Mouse (Mus musculus) lung, postnatal 4 days (tissue): Measurements from ENCODE around the gene Tmco4.

Source experiments
- DNase-seq, 2 experiments: peaks; one replicate each; pipeline ENCODE4 v3.0.0; 2021

The Tmco4 gene

DNA sequence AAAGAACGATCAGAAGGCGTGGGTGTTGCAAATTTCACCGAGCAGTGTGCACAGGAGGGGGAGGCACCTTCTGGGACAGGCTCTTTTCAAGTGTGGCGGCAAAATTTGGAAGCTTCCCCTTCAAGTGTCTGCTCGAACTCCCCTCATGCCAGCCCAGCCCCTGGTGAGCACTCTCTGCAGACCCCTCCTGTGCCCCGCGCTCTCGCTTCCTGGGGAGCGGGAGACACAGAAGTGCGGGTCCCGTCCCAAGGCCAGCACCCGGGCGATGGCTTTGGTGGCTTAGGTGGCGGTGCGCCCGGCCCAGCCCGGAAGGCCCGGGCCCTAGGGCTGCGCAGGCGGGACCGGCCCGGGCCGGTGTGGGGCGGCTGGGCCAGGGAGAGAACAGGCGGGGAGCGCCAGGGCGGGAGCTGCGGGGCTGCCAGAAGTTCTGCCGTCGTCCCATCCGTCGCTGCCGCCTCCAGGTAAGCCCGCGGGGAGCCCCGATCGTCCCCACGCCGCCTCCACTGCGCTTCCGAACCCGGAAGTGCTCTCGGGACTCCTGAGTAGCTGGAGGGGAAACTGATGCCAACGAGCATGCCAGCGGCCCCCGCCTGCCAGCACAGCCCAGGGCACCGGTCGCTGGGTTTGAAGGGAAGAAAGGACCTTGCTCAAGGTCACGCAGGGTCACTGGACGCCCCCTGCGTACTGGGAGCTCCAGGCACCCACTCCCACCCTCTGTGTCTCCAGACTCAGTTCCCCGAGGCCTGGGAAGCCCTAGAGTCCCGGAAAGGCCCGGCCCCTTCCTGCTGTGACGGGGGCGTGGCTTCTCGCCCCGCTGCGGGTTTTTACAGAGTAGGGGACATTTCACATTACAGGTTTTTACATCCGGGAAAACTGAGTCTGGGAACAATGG, at the start of gene Tmco4:
Gene Tmco4 (plus strand): TSS at position 62 of the 892 bp plus-strand sequence.
- DNase-seq: peak; percentile 80 to 81

DNA sequence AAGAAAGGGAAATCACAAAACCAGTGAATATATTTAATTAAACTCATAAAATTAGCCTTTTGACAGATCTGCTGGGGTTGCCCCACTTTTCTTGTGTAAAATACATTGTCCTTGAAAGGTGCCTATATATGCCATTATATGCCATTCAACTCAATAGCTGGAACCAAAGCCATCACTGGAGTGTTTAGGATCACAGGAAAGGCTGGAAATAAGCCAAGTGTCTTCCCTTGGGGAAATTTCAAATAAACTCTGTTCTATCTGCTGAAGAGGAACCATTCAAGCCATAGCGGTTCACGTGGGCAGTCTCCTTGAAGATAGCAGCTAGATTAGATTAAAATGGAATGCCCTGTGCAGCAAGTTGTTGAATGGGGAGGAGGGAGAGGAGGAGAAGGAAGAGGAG, 47.1 kb upstream of the Tmco4 start:
- no peak for DNase-seq

DNA sequence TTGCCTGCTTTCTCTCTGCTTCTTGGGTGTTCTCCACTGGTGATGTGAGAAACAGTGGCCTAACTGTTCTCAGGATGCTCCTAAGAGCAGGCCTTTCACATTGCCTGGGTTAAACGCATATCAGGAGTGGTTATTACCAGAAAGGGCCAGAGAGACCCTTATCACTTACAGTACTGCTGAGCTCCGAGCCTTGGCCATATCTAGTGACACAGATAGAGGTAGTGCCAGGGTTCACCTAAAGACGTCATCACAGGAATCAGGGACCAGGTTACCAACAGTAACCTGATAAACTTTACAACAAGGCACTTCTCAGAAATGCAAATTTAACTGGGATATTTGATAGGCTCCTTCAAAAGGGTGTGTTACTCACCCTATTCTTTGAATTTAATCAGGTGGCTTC, 38.8 kb upstream of the Tmco4 start:
- no peak for DNase-seq

DNA sequence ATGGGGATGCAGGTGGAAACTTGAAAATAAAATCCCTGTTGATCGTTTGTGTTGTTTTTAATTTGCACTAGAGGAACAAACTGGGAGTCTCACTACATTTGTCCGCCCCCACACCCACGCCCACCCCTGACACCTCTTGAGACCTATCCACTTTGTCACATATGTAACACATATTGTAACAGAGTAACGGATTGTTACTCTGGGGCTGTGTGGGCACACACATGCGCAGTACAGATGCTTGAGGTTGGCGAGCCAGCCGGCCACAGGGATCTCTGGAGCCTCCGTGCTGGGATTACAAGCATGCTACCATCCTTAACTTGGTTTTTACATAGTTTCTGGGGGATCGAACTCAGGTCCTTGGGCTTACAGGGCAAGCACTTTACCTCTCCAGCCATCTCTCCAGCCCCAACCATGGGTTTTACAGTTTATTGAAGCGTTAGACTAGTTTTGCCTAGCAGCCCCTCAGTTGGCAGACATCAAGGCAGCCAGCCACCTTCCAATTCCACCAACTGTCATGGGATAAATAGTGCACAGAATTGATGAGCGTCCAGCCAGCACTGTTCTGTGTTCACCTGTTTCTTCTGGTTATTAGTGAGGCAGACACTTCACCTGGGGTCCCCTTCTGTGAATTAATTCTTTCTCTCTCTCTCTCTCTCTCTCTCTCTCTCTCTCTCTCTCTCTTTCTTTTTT, 38.1 kb upstream of the Tmco4 start:
- no peak for DNase-seq

DNA sequence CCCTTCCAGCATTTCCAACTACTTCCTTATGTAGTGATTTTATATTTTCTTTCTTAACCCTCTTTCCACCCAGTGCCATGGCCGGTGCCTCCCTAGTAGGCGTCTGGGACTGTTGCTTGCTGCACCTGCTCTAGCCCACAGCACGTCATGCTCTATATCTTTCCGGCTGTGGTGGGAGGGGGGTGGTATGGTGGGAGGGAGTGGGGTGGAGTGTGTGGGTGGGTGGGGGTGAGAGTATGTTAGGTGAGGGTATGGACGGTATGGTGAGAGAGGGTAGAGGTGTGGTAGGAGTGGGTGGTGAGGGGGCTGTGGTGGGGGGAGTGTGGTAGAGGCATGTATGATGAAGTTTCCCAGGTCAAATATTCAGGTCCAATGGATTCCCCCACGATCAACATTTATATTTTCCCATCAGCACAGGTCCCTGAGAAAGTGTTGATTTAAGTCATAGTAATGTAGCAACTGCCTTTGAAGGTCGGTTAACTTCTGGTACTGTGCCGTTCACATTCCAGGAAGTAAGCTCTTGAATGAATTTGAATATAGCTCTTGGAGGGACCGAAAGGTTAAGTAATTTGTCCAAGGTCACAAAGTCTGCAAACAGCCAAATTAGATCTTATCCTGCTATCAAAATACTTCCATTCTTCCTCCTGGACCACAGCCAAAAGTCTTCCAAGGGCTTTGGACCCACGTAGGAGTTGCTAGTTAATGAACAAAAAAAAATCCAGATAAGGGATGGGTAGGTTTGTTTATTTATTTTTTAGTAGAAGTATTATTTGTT, 34.0 kb upstream of the Tmco4 start:
- peak in 1 of 2 experiments; percentile 36 for DNase-seq

DNA sequence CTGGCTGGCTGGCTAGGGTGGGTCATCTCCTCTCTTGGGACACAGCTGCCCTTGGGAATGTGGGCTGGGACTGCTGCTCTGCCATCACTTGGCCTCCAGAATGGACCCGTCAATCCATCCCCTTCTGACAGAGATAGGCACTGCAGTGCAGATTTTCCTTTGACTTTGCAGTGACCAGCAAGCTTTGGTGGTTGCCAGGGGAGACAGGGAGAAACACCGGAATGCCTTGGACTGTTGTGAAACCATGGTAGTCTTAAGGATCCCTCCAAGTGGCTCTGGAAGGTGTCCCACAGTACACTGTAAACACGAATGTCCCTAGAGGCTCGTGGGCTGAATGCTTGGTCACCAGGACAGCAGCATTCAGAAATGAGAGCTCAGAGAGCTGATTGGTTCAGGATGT, 33.2 kb upstream of the Tmco4 start:
- peak; percentile 66 to 76 for DNase-seq

DNA sequence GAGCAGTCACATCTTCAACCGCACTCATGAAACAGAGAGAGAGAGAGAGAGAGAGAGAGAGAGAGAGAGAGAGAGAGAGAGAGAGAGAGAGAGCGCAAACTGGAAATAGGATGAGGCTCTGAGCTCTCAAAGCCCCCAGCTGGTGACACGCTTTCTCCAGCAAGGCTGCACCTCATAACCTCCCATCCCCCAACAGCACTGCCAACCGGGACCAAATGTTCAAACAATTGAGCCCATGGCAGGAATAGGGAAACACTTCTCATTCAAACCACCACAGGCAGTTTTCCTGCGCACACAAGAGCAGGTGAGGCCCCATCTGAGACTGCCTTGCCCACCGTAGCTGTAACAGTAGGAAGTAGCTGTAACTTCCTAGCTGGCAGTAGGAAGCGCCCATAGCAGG, 31.3 kb upstream of the Tmco4 start:
- no peak for DNase-seq

DNA sequence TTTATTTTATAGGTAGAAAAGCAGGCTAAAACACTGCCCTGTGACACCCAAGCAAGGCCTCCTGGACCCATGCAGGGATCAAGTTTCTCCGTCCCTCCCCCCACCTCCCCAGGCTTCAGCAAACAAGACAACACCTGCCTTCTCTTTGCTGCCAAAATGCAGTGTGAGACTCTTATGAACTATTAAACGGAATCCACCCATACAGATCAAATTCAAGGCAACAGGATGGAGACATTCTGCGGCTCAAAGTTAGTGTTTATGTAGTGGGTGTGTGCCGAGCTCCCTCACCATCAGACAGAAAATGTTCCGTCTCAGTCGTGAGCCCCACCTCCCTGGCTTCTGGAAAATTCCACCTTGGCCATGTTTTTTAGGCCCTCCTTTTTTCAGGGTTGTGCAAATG, 30.7 kb upstream of the Tmco4 start:
- peak; percentile 20 to 48 for DNase-seq

DNA sequence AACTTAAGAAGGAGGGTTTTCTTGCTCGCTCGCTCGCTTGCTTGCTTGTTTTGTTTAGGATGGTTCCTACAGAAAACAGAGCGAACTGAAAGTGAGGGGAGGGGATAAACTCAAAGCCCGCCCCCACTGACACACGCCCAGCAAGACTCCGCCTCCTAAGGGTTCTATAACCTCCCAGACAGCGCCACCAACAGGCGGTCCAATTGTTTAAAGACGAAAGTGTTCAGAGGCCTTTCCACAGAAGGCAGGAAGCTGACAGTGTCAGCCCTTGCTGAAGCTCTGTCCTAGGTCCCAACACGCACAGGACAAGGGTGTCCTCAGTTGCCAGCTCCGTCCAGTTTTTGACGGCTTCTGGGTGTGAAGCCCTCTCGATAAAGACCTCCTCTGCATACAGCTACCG, 29.0 kb upstream of the Tmco4 start:
- DNase-seq: peak; percentile 86 to 92

DNA sequence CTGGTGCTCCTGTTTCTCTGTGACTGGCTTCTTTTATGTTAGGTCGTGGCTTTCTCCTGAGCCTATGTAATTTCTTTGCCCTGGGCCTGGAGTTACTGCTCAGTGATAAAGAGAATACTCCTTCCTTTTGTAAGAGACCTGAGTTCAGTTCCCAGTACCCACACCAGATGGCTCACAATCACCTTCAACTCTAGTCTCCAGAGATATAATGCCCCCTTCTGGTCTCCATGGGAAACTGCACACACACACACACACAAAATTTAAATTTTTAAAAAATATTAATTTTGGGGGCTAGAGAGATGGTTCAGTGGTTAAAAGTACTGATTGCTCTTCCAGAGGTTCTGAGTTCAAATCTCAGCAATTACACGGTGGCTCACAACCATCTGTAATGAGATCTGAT, 24.4 kb upstream of the Tmco4 start:
- DNase-seq: no peak

DNA sequence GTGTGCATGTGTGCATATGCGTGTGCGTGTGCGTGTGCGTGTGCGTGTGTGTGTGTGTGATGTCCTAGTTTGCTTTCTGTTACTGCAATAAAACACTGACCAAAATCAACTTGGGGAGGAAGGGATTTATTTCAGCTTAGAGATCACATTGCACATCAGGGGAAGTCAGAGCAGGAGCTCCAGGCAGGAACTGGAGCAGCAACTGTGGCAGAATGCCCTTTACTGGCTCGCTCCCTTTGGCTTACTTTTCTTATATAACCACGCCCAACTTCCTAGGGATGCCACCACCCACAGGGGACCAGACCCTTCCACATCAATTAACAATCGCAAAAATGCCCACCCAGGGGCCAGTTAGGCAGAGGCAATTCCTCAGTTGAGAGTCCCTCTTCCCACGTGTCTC, 14.1 kb upstream of the Tmco4 start:
- no peak for DNase-seq

DNA sequence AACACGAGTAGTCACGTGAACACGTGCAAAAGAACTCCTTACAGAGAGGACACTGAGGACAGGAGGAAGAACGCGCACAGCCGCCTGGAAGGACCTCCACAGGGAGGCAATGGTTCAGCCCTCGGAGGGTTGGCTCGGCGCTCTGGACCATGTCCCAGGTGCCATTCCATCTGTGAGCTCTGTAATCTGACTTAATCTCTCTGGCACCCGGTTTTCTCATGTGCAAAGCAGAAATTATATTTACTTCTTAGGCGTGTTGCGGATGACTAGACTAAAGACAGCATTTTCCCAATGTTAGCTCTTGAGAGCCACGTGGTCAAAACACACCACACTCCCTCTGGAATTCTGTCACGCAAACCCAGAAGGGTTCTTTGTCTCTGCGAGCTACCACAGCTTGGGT, 13.6 kb upstream of the Tmco4 start:
- DNase-seq: no peak

DNA sequence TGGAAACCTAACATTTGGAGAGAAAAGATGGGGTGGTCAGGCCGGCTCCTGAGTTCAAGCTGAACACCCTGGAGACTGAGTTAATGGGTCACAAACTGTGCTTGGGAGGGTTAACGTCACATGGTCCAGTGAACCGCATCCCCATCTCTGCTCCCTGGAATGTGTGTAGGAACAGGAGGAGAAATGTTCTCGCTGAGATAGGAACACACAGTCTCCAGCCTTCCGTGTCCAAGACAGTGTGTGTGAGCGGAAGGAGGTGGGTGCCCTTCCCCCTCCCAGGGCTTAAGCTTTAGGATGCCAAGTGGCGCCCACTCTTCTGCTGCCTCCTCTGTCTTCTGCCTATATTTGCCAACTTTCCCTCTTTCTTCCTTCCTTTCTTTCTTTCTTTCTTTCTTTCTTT, 12.8 kb upstream of the Tmco4 start:
- no peak for DNase-seq

DNA sequence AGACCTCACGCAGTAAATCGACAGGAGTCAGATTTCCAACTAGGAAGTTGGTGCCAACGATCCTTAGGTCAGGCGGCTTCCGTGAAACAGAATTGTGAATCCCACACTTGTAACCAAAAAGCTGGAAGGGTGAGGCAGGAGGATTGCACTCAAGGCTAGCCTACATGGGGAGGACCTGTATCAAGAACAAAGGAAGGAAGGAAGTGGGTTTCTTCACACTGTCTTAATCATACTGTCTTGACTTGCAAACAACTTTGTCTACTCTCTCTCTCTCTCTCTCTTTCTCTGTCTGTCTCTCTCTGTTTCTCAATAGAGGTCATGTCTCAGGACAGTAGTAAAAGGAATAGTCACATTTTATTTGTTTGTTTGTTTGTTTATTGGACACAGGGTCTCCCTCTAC, 10.0 kb upstream of the Tmco4 start:
- no peak for DNase-seq

DNA sequence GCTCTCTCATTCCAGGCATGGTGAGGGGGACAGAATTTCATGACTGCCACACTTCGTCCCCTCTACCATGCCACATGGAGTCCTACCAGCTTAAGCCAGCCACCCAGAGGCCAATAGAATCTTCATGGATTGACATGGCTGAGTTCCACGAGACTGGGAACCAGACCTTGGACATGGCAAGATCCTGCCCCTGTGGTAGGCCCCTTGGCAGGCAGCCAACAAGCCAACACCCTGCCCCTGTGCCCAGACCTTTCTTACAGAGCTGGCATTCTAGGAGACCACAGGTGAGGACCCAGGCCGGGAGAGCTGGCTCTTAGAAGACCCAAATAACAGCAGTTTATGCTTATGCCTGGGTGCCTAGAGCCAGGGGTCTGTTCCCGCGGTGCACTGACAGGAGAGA, 6.8 kb upstream of the Tmco4 start:
- peak in 1 of 2 experiments; percentile 39 for DNase-seq

DNA sequence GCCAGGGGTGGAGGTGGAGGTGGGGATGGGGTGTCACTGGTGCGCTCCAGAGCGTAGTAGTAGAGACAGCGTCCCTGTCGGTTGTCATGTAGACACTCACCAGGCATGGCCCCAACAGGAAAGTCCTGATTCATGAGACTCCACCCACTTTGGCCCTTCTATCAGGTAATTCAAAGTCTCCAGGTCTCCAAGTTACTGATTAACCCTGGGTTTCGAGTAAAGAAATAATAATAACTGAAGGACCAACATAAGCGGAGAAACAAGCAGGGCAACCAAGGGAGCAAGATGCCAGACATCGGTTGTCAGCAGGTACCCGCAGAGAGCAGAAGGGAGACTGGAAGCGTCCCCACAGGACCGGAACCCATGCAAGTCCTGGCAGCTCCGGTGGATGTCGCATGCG, 5.8 kb upstream of the Tmco4 start, which contains the start of gene Rnf186:
Gene Rnf186 (plus strand): TSS at position 247 of the 400 bp plus-strand sequence.
- peak; percentile 47 to 49 for DNase-seq

DNA sequence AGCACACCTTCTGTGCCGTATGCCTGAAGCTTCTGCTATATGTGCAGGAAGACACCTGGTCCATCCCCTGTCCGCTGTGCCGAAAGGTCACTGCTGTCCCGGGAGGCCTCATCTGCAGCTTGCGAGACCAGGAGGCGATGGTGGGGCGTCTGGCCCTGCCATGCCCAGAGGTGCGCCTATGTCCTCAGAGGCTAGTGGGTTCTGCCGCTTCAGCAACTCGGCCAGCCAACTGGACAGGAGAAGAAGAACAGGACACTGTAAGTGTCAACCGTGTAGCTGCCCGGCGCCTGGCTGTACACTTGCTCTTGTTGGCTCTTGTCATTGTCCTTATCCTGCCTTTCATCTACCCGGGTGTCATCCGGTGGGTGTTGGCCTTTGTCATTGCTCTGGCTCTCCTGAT, 5.2 kb upstream of the Tmco4 start:
- no peak for DNase-seq

DNA sequence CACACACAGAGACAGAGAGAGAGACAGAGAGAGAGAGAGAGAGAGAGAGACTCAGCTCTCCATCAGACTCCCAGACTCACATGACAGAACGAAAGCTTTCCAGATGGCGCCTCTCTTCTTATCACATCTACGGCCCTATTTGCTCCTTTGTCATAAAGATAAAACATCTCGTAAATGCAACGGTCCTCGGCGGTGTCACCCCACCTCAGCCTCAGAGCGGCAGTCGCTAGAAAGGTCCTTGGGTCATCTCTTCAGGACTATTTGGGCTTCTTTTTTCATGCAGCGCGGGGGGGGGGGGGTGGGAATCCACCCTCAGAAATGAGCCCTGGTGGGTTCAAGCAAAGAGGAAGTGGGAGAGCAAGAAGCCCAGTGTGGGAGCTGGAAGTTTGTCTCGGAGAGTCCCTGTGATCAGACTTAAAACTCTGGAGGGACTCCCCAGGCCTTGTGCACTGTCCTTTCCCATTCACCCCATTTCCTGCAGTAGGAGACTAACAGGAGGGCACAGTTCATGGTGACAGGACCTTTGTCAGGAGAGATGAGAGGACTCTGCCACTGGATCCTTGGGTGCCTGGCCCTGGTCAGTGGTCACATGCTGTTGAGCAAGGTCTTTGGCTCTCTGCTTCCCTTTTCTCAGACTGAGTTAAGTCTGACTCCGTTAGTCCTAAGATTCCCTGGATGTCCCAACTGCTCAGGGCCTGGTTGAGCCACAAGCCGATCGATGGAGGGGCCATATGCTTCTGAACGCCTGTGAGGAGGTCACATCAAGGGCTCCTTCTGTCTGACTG, 3.7 kb upstream of the Tmco4 start:
- DNase-seq: no peak

DNA sequence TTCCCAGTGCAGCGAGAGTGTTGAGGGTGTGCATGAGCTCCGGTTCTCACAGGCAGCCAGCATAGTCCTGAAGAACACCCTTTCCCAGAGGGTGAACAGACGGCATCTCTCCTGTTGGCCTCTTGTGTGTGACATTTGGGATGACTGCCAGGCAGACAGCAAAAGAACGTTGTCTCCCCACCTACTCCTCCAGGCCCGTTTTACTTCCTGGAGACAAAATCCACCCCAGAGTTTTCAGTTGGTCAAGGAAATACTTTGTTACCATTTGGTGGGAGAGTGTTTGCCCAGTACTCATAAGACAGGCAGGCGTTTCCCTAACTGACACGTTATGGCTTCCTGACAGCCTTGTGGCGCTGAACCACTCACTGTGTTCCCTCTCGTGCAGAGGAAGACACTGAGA, 3.0 kb upstream of the Tmco4 start:
- peak in 1 of 2 experiments; percentile 36 for DNase-seq

DNA sequence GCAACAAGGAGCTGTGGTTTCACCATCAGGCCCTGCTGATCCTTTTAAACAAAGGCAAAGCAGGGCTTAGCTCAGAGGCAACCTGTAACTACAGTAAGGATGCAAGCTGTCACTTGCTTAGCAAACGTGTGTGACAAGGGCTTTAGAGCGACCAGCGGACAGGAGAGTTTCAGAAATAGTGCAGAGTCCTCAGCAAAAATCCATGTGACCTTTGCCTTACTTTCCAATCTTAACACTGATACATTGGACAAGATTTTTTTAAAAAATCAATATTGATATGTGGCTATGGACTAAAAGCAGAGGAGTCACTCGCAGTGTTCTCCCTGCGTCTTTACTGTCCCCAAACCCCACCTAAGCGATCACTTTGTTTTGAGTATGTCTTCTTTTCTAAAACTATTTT, 1.3 kb upstream of the Tmco4 start:
- no peak for DNase-seq

DNA sequence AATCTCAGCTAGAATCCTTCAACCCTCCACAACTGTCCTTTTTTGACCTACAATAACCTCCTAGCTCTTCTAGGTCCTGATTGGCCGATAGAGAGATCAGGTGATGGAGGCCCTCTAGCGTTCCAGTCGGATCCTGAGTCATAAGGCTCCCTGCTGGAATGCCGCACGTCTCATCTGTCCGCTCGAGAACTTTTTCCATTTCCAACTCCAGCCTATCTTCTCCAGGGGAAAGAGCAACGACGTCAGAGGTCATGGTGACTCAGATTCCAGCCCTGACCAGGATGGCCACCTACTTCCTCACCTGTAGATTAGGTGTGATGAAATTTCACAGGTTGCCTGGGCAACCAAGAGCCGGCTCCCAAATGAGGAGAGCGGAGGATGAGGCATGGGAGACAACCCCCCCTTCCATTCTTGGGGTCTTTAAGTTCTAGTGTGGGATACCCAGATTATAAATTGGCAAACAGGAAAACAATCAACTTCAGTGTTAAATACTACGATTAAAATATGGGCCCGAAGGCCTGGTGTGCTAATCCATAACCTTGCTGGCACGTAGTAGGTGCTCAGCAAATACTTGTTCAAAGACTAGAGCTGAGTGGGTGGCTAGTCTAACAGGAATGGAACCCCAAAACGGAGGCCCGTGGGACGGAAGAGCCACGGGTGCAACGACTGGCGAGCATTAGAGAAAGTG, 405 bp upstream of the Tmco4 start:
- peak; percentile 73 to 77 for DNase-seq

DNA sequence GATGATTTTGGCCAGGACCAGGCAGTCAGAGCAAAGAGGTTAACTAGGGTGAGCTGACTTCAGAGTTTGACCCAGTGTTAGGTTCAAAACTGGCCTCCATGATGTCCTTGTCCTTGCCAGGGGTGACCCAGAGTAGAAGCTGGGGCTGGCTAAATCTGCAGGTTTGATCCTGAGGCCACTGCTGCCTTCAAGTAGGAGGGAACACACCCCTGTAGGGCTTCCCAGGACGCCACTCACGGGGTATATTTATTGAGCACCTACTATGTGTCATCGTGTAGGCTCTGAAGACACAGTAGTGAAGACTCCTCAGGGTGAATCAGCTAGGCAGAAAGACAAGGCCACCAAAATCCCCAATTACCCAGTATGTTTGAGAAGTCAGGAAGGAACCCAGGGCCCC, 1.0 kb downstream of the Tmco4 start:
- no peak for DNase-seq
